Mouse (Mus musculus): Measurements from ENCODE around the gene Apoa4.

- no peak for TF ChIP-seq CTCF (IDR thresholded peaks at IDR 0.05)
- TF ChIP-seq EP300 (IDR thresholded peaks at IDR 0.05), result no peak
Observed at GRCm38 (mm10) chr9:46227064-46227614, 13.4 kb upstream of the Apoa4 start.

Data from lung, postnatal 0 days (tissue).